Mouse (Mus musculus) left cerebral cortex, adult 11 months (tissue): ENCODE results near the gene Magee2.
"Not testable (repeated sequence)": the region's sequence is repeated elsewhere in the genome, so short reads cannot be mapped to it uniquely, and the experiment has no call there.

Experiments used
- DNase-seq: peaks from one replicate; pipeline ENCODE4 v3.0.0; 2022; ENCODE audit warnings: low spot score

Magee2 gene

DNA sequence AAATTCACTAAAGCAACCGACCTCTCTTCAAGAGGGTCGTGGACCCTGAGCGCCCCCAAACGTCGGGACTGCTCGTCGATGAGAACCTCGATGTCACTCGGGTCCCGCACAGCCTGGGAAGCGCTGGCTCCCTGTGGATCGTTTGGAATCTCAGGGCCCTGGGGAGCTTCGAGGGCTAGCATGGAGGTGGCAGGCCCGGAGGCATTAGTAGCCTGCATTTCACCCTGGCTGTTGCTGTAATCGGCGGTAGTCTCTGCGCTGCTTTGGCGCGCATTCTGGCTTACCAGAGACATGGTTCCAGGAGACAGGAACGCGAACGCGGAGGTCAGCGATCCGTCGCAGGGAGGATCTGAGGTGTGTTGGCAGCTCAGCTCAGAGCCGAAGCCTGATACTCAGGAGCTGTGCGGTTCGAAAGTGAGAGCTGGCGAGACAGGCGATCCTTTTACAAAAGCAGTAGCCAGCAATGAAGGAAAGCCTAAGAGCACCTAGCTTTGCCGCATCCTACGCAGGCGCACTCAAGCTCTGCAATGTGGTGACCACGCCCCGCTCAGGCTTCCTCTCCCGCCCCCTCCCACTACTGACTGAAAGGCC lies at the start of gene Magee2:
Magee2 (minus strand) TSS at position 517 of the 591 bp plus-strand sequence.
- no peak for DNase-seq

DNA sequence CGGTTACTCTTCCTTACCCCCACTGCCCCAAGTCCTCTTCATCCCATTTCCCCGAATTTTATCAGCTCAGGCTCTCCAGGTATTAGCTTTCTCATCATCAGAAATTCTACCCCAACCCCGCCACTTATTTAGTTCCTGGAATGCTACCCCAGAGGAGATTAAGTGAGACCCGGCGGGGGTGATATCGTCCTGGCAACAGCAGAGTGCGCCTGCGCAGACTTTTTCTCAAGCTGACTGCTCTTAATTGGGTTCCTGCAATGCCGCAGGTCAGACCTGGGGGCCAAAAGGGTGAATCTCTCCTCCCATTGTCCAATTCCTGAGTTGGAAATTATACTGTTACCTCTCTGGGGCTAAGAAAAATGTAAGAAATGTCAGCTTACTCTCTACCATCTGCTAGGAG lies 3.5 kb downstream of the Magee2 start:
- DNase-seq, result no peak

DNA sequence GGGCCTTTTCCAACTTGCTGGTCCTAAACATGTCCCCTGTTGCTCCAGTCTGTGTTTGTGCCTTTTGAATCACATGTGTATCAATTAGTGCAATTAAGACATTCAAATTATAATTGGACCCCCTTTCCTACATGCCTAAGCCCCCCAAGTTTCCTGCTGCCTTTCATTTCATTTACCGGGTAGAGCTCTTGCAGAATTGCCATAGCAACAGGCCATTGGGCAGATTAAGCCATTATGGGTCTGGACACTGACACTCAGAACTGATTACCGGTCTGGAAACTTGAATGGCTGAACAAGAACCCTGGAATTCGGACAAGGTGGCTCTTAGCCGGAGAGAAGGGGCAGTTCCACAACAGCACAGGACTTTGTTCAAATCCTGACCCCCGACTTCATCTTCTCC lies 39.5 kb downstream of the Magee2 start:
- DNase-seq, result not testable (repeated sequence)

DNA sequence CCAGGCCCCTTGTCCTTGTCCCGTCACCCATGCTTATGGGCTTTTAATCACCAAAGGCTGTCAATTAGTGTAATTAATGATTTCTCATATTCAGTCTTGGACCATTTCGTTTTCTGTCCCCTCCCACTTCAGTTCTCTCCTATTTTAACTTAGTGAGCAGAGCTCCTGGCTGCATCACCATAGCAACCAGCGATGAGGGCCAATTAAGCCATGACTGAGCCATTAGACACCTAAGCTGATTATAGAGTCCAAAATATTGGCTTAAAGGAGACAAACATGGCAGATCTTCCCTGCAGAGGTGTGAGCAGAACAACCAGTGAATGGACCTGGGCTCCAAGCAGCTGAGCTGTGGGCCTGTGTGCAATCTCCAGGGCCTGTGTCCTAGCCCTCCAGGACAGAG lies 40.1 kb downstream of the Magee2 start:
- DNase-seq, result not testable (repeated sequence)

DNA sequence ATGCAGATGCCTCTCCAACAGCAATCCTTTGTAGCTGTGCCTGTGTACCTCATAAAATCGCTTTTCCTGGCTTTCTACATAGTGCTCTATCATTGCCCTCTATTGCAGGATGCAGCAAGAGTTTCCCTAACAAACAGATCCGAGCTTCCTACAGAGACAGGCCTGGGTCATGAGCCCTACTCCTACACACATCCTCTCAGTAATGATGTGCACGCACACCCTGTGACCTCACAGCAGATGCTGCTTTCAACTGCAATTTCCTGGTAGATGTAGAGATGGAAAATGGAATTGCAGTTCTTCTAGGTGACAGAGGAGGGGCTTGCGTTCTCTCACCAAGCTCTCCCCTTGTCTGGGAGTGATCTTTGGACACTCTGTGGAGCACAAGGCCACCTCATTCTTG lies 43.4 kb downstream of the Magee2 start:
- not testable (repeated sequence) for DNase-seq
